Mouse (Mus musculus) left cerebral cortex, adult 9 months (tissue): ENCODE data around the gene Armc10.
"Not testable (repeated sequence)": the region's sequence is repeated elsewhere in the genome, so short reads cannot be mapped to it uniquely, and the experiment has no call there.

ENCODE experiments used
- DNase-seq, 2 experiments: peaks; one replicate each; pipeline ENCODE4 v3.0.0; 2022; ENCODE audit warnings: low spot score in 2 of 2

Armc10 gene

GRCm38 (mm10) chr5:21702873-21703475, 57.4 kb downstream of the Armc10 start:
- DNase-seq: no peak

- DNase-seq: no peak
Observed at GRCm38 (mm10) chr5:21703708-21704107, 58.1 kb downstream of the Armc10 start.

- no peak for DNase-seq
Observed at GRCm38 (mm10) chr5:21706546-21706945, 60.9 kb downstream of the Armc10 start.

GRCm38 (mm10) chr5:21708011-21708410, 62.4 kb downstream of the Armc10 start:
- not testable (repeated sequence) for DNase-seq
